Mouse (Mus musculus) stomach, embryonic 16.5 days (tissue): ENCODE measurements around the gene Snap25. TPM values are rescaled to one million over a fixed set of nuclear protein-coding genes. Genes with fewer than 3 reads are reported as not detected.

Source experiments
- ATAC-seq: fragments of 200-750 bp; cut with Nextera tagmentation; 2 replicates; pipeline ENCODE4 v1.8.0; 2017; ENCODE audit warnings: moderate number of reproducible peaks, moderate TSS enrichment; ENCODE audit not compliant: insufficient read depth, low FRiP score
- H3K27ac ChIP-seq: fragments of 300-500 bp; sonication (generic); 2 replicates; pipeline ENCODE4 v1.5.1; 2014; ENCODE audit warnings: low read length
- H3K27me3 ChIP-seq: fragments of 300-500 bp; sonication (generic); 2 replicates; pipeline ENCODE4 v1.6.1; 2014; ENCODE audit warnings: low read length, control low read depth, mixed read lengths; ENCODE audit not compliant: control insufficient read depth, insufficient read depth
- H3K36me3 ChIP-seq: fragments of 300-500 bp; sonication (generic); 2 replicates; pipeline ENCODE4 v1.6.1; 2014; ENCODE audit warnings: low read length; ENCODE audit not compliant: control insufficient read depth, insufficient read depth
- H3K4me1 ChIP-seq: fragments of 300-500 bp; sonication (generic); 2 replicates; pipeline ENCODE4 v1.6.1; 2014; ENCODE audit warnings: low read length, control low read depth, mixed read lengths; ENCODE audit not compliant: control insufficient read depth, insufficient read depth
- H3K4me2 ChIP-seq: fragments of 300-500 bp; sonication (generic); 2 replicates; pipeline ENCODE4 v1.6.1; 2014; ENCODE audit warnings: low read depth, low read length, mixed read lengths
- H3K4me3 ChIP-seq: fragments of 300-500 bp; sonication (generic); replicated peaks from 2 replicates; pipeline ENCODE4 v1.5.1; 2014; ENCODE audit warnings: mild to moderate bottlenecking, low read length
- H3K9ac ChIP-seq: fragments of 300-500 bp; sonication (generic); 2 replicates; pipeline ENCODE4 v1.6.1; 2014; ENCODE audit warnings: low read length
- H3K9me3 ChIP-seq: fragments of 300-500 bp; sonication (generic); replicated peaks from 2 replicates; pipeline ENCODE4 v1.6.1; 2016; ENCODE audit warnings: low read length, control low read depth; ENCODE audit not compliant: control insufficient read depth
- WGBS: fragments of 180-500 bp; shearing (Covaris S2); extraction: QIAGEN DNeasy Blood & Tissue Kit; methylation state at CpG from one replicate; pipeline ENCODE4 v1.1.7; 2014; 5-methylcytosine and 5-hydroxymethylcytosine counted together
- polyA plus RNA-seq: library from polyadenylated mRNA; unstranded; fragments of >200 nt; fragmentation: Nextera tagmentation; extraction: Ambion mirVana; gene quantifications from 2 replicates; pipeline ENCODE4 v1.2.1, GENCODE M21; 2015

Snap25 gene
- polyA plus RNA-seq, 1 experiment from 2014 or later, result 12.3 TPM

- no peaks in the 10 kb centered on the region for H3K27me3 ChIP-seq
- peak; percentile 29; the same call in 1 of the 2 replicates for ATAC-seq
- no peak overlapping the region for H3K4me3 ChIP-seq
- H3K9ac ChIP-seq, result no peak overlapping the region
- WGBS, result 24% methylated on average over 5 of the region's 5 CpGs
- H3K9me3 ChIP-seq, result no peaks in the 10 kb centered on the region
- no peaks in the 10 kb centered on the region for H3K36me3 ChIP-seq
- no peaks in the 10 kb centered on the region; the same call in 1 of the 2 replicates for H3K4me1 ChIP-seq
- H3K27ac ChIP-seq, result no peak overlapping the region
- H3K4me2 ChIP-seq, result no peak overlapping the region
These were observed 110.8 kb downstream of the Snap25 start for GRCm38 (mm10) chr2:136823751-136824716.

- Histone ChIP-seq H3K4me1 (no peaks in the 10 kb centered on the region; the same call in 1 of the 2 replicates), H3K27ac (no peak overlapping the region)
These were observed 114.4 kb downstream of the Snap25 start for GRCm38 (mm10) chr2:136827612-136828011.

More at GRCm38 (mm10) chr2:136827612-136828011, 114.4 kb downstream of the Snap25 start:
- Histone ChIP-seq H3K9ac (no peak overlapping the region), H3K36me3 (no peaks in the 10 kb centered on the region), H3K9me3 (no peaks in the 10 kb centered on the region), H3K27me3 (no peaks in the 10 kb centered on the region), H3K4me2 (no peak overlapping the region), H3K4me3 (no peak overlapping the region)
- no peak for ATAC-seq
- 71% methylated on average over 4 of the region's 4 CpGs for WGBS

Other genes starting within 250 kb of the Snap25 start
- gene Ankef1, start 211.5 kb upstream of the Snap25 start, polyA plus RNA-seq, result 0.24 and 0.27 TPM in 2 replicates
- 26.9 and 53.9 TPM in 2 replicates for gene AL731706.2, start 172.2 kb downstream of the Snap25 start, polyA plus RNA-seq
- 5.6 and 5.7 TPM in 2 replicates for gene Slx4ip, start 177.8 kb downstream of the Snap25 start, polyA plus RNA-seq
- 24.7 and 32.6 TPM in 2 replicates for gene AL731706.1, start 177.9 kb downstream of the Snap25 start, polyA plus RNA-seq
- 13.7 and 18.7 TPM in 2 replicates for gene Mkks, start 177.9 kb downstream of the Snap25 start, polyA plus RNA-seq